Mouse (Mus musculus): ENCODE measurements around the gene Sik1. TPM values are rescaled to one million over a fixed set of nuclear protein-coding genes. Genes with fewer than 3 reads are reported as not detected.

The Sik1 gene
- polyA plus RNA-seq, 1 experiment: 37.1 TPM

- Histone ChIP-seq H3K4me2 (ENCODE audit: low read depth) (no peak overlapping the region), H3K27me3 (ENCODE audit: control insufficient read depth, insufficient read depth, insufficient read length) (no peaks in the 10 kb centered on the region), H3K36me3 (ENCODE audit: control insufficient read depth, insufficient read depth) (no peaks in the 10 kb centered on the region), H3K79me2 (ENCODE audit: control insufficient read depth, insufficient read depth) (no peaks in the 10 kb centered on the region), H3K4me3 (no peak overlapping the region), H3ac (ENCODE audit: control insufficient read depth, insufficient read length) (no peak overlapping the region)
- TF ChIP-seq E2F4 (IDR thresholded peaks at IDR 0.05; ENCODE audit: insufficient read depth) (no peak), POLR2AphosphoS2 (IDR thresholded peaks at IDR 0.05; ENCODE audit: insufficient read length, low read depth) (no peak), MYOD1 (IDR thresholded peaks at IDR 0.05; ENCODE audit: control insufficient read depth in 1 of 3, insufficient read length in 2 of 3, low read depth in 2 of 3) (no peak), USF1 (IDR thresholded peaks at IDR 0.05; ENCODE audit: low read depth) (no peak), REST (IDR thresholded peaks at IDR 0.05; ENCODE audit: insufficient read depth, insufficient read length) (no peak), CEBPB (IDR thresholded peaks at IDR 0.05; ENCODE audit: insufficient read depth, poor library complexity, severe bottlenecking) (no peak), MYOG (IDR thresholded peaks at IDR 0.05; ENCODE audit: control insufficient read depth in 1 of 3, insufficient read depth in 1 of 3, insufficient read length in 2 of 3, low read depth in 2 of 3) (no peak), SRF (IDR thresholded peaks at IDR 0.05; ENCODE audit: control insufficient read depth, insufficient read length, low read depth) (no peak), POLR2A (IDR thresholded peaks at IDR 0.05; ENCODE audit: insufficient read length, low read depth) (no peak), MAX (IDR thresholded peaks at IDR 0.05; ENCODE audit: low read depth) (no peak), TCF3 (IDR thresholded peaks at IDR 0.05; ENCODE audit: insufficient read length, low read depth) (no peak), TCF12 (IDR thresholded peaks at IDR 0.05; ENCODE audit: insufficient read depth, poor library complexity, severe bottlenecking) (no peak)
These were observed 19.8 kb upstream of the Sik1 start for GRCm38 (mm10) chr17:31875326-31875930.

GRCm38 (mm10) chr17:31874691-31875090 lies 19.1 kb upstream of the Sik1 start:
- H3K27me3 ChIP-seq (ENCODE audit: control insufficient read depth, insufficient read depth, insufficient read length): no peaks in the 10 kb centered on the region
- no peak for TF ChIP-seq REST (IDR thresholded peaks at IDR 0.05; ENCODE audit: insufficient read depth, insufficient read length)
- H3K4me3 ChIP-seq: no peak overlapping the region
- no peak overlapping the region for H3K4me2 ChIP-seq (ENCODE audit: low read depth)
- H3ac ChIP-seq (ENCODE audit: control insufficient read depth, insufficient read length): no peak overlapping the region
- H3K79me2 ChIP-seq (ENCODE audit: control insufficient read depth, insufficient read depth): no peaks in the 10 kb centered on the region
- no peaks in the 10 kb centered on the region for H3K36me3 ChIP-seq (ENCODE audit: control insufficient read depth, insufficient read depth)

GRCm38 (mm10) chr17:31873973-31874372 lies 18.4 kb upstream of the Sik1 start:
- Histone ChIP-seq H3K36me3 (ENCODE audit: control insufficient read depth, insufficient read depth) (no peaks in the 10 kb centered on the region), H3K27me3 (ENCODE audit: control insufficient read depth, insufficient read depth, insufficient read length) (no peaks in the 10 kb centered on the region), H3K4me3 (no peak overlapping the region), H3K79me2 (ENCODE audit: control insufficient read depth, insufficient read depth) (no peaks in the 10 kb centered on the region), H3ac (ENCODE audit: control insufficient read depth, insufficient read length) (no peak overlapping the region), H3K4me2 (ENCODE audit: low read depth) (peak overlapping the region; percentile 37)
- TF ChIP-seq MAX (IDR thresholded peaks at IDR 0.05; ENCODE audit: low read depth): no peak
- no peak for TF ChIP-seq REST (IDR thresholded peaks at IDR 0.05; ENCODE audit: insufficient read depth, insufficient read length)
- TF ChIP-seq POLR2A (IDR thresholded peaks at IDR 0.05; ENCODE audit: insufficient read length, low read depth): no peak
- no peak for TF ChIP-seq USF1 (IDR thresholded peaks at IDR 0.05; ENCODE audit: low read depth)
- TF ChIP-seq MYOD1 (IDR thresholded peaks at IDR 0.05; ENCODE audit: control insufficient read depth in 1 of 3, insufficient read length in 2 of 3, low read depth in 2 of 3): no peak
- TF ChIP-seq CEBPB (IDR thresholded peaks at IDR 0.05; ENCODE audit: insufficient read depth, poor library complexity, severe bottlenecking): no peak
- TF ChIP-seq SRF (IDR thresholded peaks at IDR 0.05; ENCODE audit: control insufficient read depth, insufficient read length, low read depth): no peak
- no peak for TF ChIP-seq POLR2AphosphoS2 (IDR thresholded peaks at IDR 0.05; ENCODE audit: insufficient read length, low read depth)
- TF ChIP-seq MYOG (IDR thresholded peaks at IDR 0.05; ENCODE audit: control insufficient read depth in 1 of 3, insufficient read depth in 1 of 3, insufficient read length in 2 of 3, low read depth in 2 of 3): no peak
- TF ChIP-seq E2F4 (IDR thresholded peaks at IDR 0.05; ENCODE audit: insufficient read depth): no peak

- no peaks in the 10 kb centered on the region for H3K27me3 ChIP-seq (ENCODE audit: control insufficient read depth, insufficient read depth, insufficient read length)
- H3K36me3 ChIP-seq (ENCODE audit: control insufficient read depth, insufficient read depth): no peaks in the 10 kb centered on the region
- no peaks in the 10 kb centered on the region for H3K79me2 ChIP-seq (ENCODE audit: control insufficient read depth, insufficient read depth)
- no peak overlapping the region for H3ac ChIP-seq (ENCODE audit: control insufficient read depth, insufficient read length)
- H3K4me2 ChIP-seq (ENCODE audit: low read depth): peak overlapping the region; percentile 37
- no peak for TF ChIP-seq USF1 (IDR thresholded peaks at IDR 0.05; ENCODE audit: low read depth)
- TF ChIP-seq POLR2AphosphoS2 (IDR thresholded peaks at IDR 0.05; ENCODE audit: insufficient read length, low read depth): no peak
- TF ChIP-seq TCF3 (IDR thresholded peaks at IDR 0.05; ENCODE audit: insufficient read length, low read depth): no peak
- TF ChIP-seq REST (IDR thresholded peaks at IDR 0.05; ENCODE audit: insufficient read depth, insufficient read length): no peak
- no peak for TF ChIP-seq MYOG (IDR thresholded peaks at IDR 0.05; ENCODE audit: control insufficient read depth in 1 of 3, insufficient read depth in 1 of 3, insufficient read length in 2 of 3, low read depth in 2 of 3)
- no peak for TF ChIP-seq SRF (IDR thresholded peaks at IDR 0.05; ENCODE audit: control insufficient read depth, insufficient read length, low read depth)
- TF ChIP-seq TCF12 (IDR thresholded peaks at IDR 0.05; ENCODE audit: insufficient read depth, poor library complexity, severe bottlenecking): no peak
- TF ChIP-seq POLR2A (IDR thresholded peaks at IDR 0.05; ENCODE audit: insufficient read length, low read depth): no peak
- H3K4me3 ChIP-seq: no peak overlapping the region
These were observed 17.7 kb upstream of the Sik1 start for GRCm38 (mm10) chr17:31873185-31873870.

GRCm38 (mm10) chr17:31872826-31873165 lies 17.2 kb upstream of the Sik1 start:
- no peak overlapping the region for H3K4me3 ChIP-seq
- TF ChIP-seq MYOG (IDR thresholded peaks at IDR 0.05; ENCODE audit: control insufficient read depth in 1 of 3, insufficient read depth in 1 of 3, insufficient read length in 2 of 3, low read depth in 2 of 3): no peak
- TF ChIP-seq USF1 (IDR thresholded peaks at IDR 0.05; ENCODE audit: low read depth): no peak
- no peak for TF ChIP-seq TCF3 (IDR thresholded peaks at IDR 0.05; ENCODE audit: insufficient read length, low read depth)
- TF ChIP-seq E2F4 (IDR thresholded peaks at IDR 0.05; ENCODE audit: insufficient read depth): no peak
- no peak for TF ChIP-seq POLR2AphosphoS2 (IDR thresholded peaks at IDR 0.05; ENCODE audit: insufficient read length, low read depth)
- no peak for TF ChIP-seq SRF (IDR thresholded peaks at IDR 0.05; ENCODE audit: control insufficient read depth, insufficient read length, low read depth)
- no peak for TF ChIP-seq POLR2A (IDR thresholded peaks at IDR 0.05; ENCODE audit: insufficient read length, low read depth)
- no peak for TF ChIP-seq REST (IDR thresholded peaks at IDR 0.05; ENCODE audit: insufficient read depth, insufficient read length)
- TF ChIP-seq MAX (IDR thresholded peaks at IDR 0.05; ENCODE audit: low read depth): no peak
- TF ChIP-seq TCF12 (IDR thresholded peaks at IDR 0.05; ENCODE audit: insufficient read depth, poor library complexity, severe bottlenecking): no peak
- no peaks in the 10 kb centered on the region for H3K27me3 ChIP-seq (ENCODE audit: control insufficient read depth, insufficient read depth, insufficient read length)
- peak overlapping the region; percentile 37 for H3K4me2 ChIP-seq (ENCODE audit: low read depth)
- H3K79me2 ChIP-seq (ENCODE audit: control insufficient read depth, insufficient read depth): no peaks in the 10 kb centered on the region
- no peak overlapping the region for H3ac ChIP-seq (ENCODE audit: control insufficient read depth, insufficient read length)
- H3K36me3 ChIP-seq (ENCODE audit: control insufficient read depth, insufficient read depth): no peaks in the 10 kb centered on the region

Measured in myocyte (in vitro differentiated cells).